Mouse (Mus musculus) urinary bladder, postnatal 10 days (tissue): ENCODE data around the gene Etv2.

ENCODE experiments used
- DNase-seq: peaks from one replicate; pipeline ENCODE4 v3.0.0; 2022; ENCODE audit warnings: low spot score

Etv2 gene

DNA sequence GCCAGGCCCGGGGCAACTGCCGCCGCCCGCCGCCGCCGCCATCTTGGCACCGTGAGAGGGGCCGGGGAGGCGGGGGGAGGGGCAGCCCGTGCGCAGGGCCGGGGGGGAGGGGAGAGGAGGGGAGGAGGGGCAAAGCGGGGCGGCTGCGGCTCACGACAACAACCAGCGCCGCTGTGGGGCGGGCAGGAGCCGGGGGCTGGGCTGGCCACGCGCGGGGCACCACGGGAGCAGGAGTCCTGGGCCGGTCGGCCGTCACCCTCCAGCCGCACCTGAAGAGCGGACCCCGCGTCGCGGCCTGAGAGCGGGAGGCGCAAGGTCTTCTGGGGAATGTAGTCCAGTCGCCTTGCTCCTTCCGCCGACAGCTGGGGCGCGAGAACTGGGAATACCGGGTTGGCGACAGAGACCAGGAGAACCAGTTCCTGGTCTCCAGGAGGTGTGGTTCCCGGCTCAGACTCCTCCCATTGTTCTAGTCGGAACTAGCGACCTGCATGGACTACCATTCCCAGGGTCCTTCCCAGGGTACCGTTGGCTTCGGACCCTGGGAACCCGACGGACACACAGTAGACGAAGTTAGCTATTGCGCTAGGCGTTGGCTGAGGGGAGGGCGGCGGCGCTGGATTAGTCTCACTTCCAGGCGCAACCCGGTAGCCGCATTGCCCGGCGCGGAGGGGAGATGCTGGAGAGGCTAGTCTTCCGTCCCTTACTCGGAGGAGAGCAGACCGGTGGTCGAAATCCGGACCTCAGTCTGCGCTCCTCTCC is 46.8 kb downstream of the Etv2 start, which contains the start of gene Kmt2b:
TSS of gene Kmt2b (minus strand) at position 51 of the 759 bp plus-strand sequence.
- peak; percentile 87 for DNase-seq

DNA sequence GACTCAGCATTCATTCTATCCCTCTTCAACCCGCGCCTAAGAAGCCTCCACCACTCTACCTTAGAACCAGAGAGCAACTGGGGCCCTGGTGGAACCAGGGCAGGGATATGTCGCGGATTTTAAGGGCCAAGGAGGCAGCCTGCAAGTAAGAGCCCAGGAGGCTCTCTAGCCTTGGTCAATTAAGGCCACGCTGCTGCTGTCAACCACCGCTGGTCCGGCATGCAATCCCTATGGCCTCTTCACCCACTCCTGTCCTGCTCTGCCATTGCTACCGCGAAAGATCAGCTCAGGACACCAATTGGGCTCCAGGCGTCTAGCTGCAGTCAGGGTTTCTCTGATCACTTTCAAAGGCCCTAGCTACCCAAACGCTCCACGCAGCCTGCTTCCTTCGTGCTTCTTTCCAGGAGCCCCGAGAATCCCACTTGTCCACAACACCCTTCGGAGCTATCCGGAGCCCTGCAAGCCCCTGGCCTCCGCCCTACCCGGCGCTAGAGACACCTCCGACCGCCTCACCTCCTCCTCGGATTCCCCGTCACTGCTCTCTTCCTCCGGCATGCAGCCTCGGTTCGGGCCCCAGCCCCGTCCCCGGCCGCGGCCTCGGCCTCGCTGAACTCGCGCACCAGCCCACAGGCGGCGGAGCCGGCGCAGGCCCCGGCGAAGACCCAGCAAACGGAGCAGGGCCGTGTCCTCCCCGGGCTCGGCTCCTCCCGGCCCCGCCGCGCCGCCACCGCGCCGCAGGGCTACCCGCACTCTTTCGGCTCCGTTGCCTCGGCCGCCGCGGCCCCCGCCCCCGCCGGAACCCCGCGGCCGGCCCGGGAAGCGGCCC is 47.6 kb downstream of the Etv2 start:
- DNase-seq = no peak

DNA sequence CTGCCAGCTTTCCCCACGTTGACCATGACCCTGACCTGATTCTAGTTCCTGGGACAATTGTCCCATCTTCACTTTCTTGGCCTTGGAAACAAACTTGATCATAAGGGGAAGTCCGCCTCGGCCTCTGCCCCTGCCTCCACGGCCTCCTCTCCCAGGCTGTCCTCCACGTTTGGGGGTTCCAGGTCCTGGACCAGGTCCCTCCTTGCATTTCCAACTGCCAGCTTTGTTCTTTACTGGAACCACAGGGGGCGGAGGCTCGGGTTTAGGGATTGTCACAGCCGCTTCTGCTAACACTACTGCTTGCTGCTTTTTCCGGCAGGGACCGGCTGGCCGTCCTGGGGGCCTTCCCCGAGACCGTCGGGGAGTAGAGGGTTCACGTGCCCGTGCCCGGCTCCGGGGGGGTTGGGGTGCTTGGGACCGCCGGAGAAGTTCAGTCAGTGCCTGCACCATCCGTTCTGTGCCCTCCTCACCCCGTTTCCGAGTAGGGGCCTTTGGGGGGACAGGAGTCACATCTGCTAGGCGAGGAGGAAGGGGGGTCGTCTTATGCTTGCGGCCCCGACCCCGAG is 49.1 kb downstream of the Etv2 start:
- no peak for DNase-seq

DNA sequence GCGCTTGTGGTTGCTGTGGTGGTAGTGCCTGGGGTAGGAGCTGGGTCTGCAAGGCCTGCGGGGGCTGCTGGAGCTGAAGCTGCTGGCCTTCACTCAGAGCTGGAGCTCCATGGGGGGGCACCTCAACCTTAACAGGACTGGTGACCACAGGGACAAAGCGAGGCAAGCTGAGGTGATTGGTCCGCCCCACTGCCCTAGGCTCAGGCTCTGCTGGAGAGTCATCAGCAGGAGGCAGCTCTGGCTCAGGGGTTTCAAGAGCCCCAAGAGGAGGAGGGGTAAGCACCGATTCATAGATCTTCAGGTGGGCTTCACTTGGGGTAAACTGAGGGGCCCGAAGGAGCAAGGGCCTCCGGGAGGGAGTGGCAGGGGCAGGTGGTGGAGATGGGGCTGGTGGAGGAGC is 50.5 kb downstream of the Etv2 start:
- DNase-seq = no peak

DNA sequence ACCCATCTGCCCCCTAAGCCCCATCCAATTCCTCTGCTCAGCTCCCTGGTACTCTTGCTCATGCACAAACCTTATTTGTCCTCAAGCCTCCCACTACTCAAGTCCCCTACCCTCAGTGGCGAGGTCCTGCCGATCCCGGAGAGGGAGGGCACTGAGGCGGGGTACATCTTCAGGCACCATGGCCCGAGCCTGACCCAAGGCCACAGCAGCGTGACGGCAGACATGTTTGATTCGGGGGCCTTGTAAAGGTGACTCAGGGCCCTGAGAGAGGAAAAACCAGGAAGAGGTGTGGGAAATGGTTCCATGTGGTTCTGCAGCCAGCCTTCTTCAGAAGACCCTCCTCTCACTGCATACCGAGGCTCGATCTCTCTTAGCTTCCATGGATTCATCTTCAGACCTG is 51.3 kb downstream of the Etv2 start:
- no peak for DNase-seq
